Mouse (Mus musculus): Measurements from ENCODE around the gene Abcc4.

DNA sequence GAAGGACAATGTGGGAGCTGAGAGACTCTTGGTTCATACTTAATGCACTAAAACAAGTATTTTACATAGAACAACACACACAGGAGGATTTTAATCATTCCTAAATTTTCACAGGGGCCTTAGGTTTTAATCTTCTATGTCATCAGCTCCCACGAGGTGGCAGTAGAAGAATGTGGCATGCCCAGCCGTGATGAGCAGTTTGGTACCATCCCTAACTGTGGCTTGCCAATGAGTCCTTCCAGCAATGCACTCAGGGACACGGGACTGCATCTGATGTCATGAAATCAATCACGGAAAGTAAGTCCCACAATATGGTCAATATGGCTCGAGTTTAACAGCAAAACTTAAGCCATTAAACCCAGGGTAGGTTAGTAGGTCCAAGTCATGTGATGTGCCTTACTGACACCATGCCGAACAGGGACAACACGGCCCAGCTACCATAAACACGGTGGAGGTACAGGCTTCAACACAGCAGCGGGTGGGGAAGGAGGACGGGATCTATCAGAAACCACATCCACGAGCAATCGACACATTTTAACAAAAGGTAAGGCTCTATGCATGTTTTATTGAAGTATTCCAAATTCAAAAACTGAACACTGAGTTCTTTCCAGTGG lies 89.2 kb downstream of the Abcc4 start:
- TF ChIP-seq CTCF (IDR thresholded peaks at IDR 0.05; ENCODE audit: low read depth, low read length) (peak; percentile 46; the same call in 1 of the 2 replicates), POLR2AphosphoS5 (IDR thresholded peaks at IDR 0.05; ENCODE audit: insufficient replicate concordance, low read depth, low read length) (no peak)
